Mouse (Mus musculus) naive thymus-derived CD4-positive, alpha-beta T cell, adult 2 months (primary cell): ENCODE measurements around the gene Ipmk.
"Not testable (repeated sequence)": the region's sequence is repeated elsewhere in the genome, so short reads cannot be mapped to it uniquely, and the experiment has no call there.

ENCODE experiments used
- DNase-seq: peaks from one replicate; pipeline ENCODE4 v3.0.0-alpha.2; 2011; ENCODE audit warnings: low read depth

Ipmk gene

GRCm38 (mm10) chr10:71373706-71374105 lies 26.1 kb downstream of the Ipmk start:
- no peak for DNase-seq

- no peak for DNase-seq
Observed at GRCm38 (mm10) chr10:71376014-71376413, 28.5 kb downstream of the Ipmk start.

- DNase-seq = no peak
Observed at GRCm38 (mm10) chr10:71380406-71380805, 32.8 kb downstream of the Ipmk start.

- DNase-seq = no peak
Observed at GRCm38 (mm10) chr10:71381471-71382033, 34.0 kb downstream of the Ipmk start.

GRCm38 (mm10) chr10:71382109-71382508 lies 34.5 kb downstream of the Ipmk start:
- no peak for DNase-seq

GRCm38 (mm10) chr10:71382858-71383551 lies 35.4 kb downstream of the Ipmk start:
- no peak for DNase-seq

GRCm38 (mm10) chr10:71383552-71383924 lies 36.0 kb downstream of the Ipmk start:
- DNase-seq = not testable (repeated sequence)

GRCm38 (mm10) chr10:71384159-71385044 lies 36.8 kb downstream of the Ipmk start:
- no peak for DNase-seq

- DNase-seq = no peak
Observed at GRCm38 (mm10) chr10:71389311-71389710, 41.7 kb downstream of the Ipmk start.

- DNase-seq = no peak
Observed at GRCm38 (mm10) chr10:71398383-71399145, 51.0 kb downstream of the Ipmk start.

GRCm38 (mm10) chr10:71399399-71399798 lies 51.8 kb downstream of the Ipmk start:
- peak; percentile 25 for DNase-seq

GRCm38 (mm10) chr10:71399987-71400386 lies 52.4 kb downstream of the Ipmk start:
- no peak for DNase-seq

- peak; percentile 75 for DNase-seq
Observed at GRCm38 (mm10) chr10:71400818-71401646, 53.5 kb downstream of the Ipmk start.

- DNase-seq = no peak
Observed at GRCm38 (mm10) chr10:71403638-71404037, 56.1 kb downstream of the Ipmk start.

- no peak for DNase-seq
Observed at GRCm38 (mm10) chr10:71405523-71406217, 58.1 kb downstream of the Ipmk start.

- no peak for DNase-seq
Observed at GRCm38 (mm10) chr10:71409948-71410347, 62.4 kb downstream of the Ipmk start.

- no peak for DNase-seq
Observed at GRCm38 (mm10) chr10:71413401-71413800, 65.8 kb downstream of the Ipmk start.

GRCm38 (mm10) chr10:71421531-71421930 lies 74.0 kb downstream of the Ipmk start:
- DNase-seq = no peak

GRCm38 (mm10) chr10:71422047-71423037 lies 74.8 kb downstream of the Ipmk start:
- DNase-seq = peak; percentile 64
